Mouse (Mus musculus) WW6 (cell line): Measurements from ENCODE around the gene Prickle4.

Source experiments
- DNase-seq: peaks from one replicate; pipeline ENCODE4 v3.0.0-alpha.2; 2013; ENCODE audit warnings: low read depth, low spot score

The Prickle4 gene

GRCm38 (mm10) chr17:47694503-47695336, at the start of gene Prickle4:
Gene Prickle4 (minus strand): TSS chr17:47694736.
- DNase-seq, result no peak

- no peak for DNase-seq
Measured at GRCm38 (mm10) chr17:47744086-47744485, 49.5 kb upstream of the Prickle4 start.

- no peak for DNase-seq
Measured at GRCm38 (mm10) chr17:47742991-47743734, 48.6 kb upstream of the Prickle4 start.

GRCm38 (mm10) chr17:47740186-47740585, 45.6 kb upstream of the Prickle4 start:
- DNase-seq, result no peak

- DNase-seq, result no peak
Measured at GRCm38 (mm10) chr17:47738879-47739798, 44.6 kb upstream of the Prickle4 start.

GRCm38 (mm10) chr17:47738066-47738878, 43.7 kb upstream of the Prickle4 start:
- DNase-seq, result no peak

- DNase-seq, result no peak
Measured at GRCm38 (mm10) chr17:47737271-47738065, 42.9 kb upstream of the Prickle4 start.

- no peak for DNase-seq
Measured at GRCm38 (mm10) chr17:47736856-47737255, 42.3 kb upstream of the Prickle4 start, which contains the start of gene Tfeb. Gene Tfeb (plus strand): TSS chr17:47737030.

- no peak for DNase-seq
Measured at GRCm38 (mm10) chr17:47735553-47736100, 41.1 kb upstream of the Prickle4 start.

GRCm38 (mm10) chr17:47730633-47731575, 36.4 kb upstream of the Prickle4 start:
- DNase-seq, result no peak

GRCm38 (mm10) chr17:47726566-47726965, 32.0 kb upstream of the Prickle4 start, which contains the start of gene Pgc:
Gene Pgc (plus strand): TSS chr17:47726842.
- no peak for DNase-seq

- DNase-seq, result no peak
Measured at GRCm38 (mm10) chr17:47721183-47721582, 26.6 kb upstream of the Prickle4 start.

- no peak for DNase-seq
Measured at GRCm38 (mm10) chr17:47715037-47715436, 20.5 kb upstream of the Prickle4 start.

GRCm38 (mm10) chr17:47712889-47713571, 18.5 kb upstream of the Prickle4 start:
- DNase-seq, result no peak

- no peak for DNase-seq
Measured at GRCm38 (mm10) chr17:47711883-47712282, 17.3 kb upstream of the Prickle4 start.

- no peak for DNase-seq
Measured at GRCm38 (mm10) chr17:47710036-47710435, 15.5 kb upstream of the Prickle4 start.

- no peak for DNase-seq
Measured at GRCm38 (mm10) chr17:47708972-47709371, 14.4 kb upstream of the Prickle4 start.

GRCm38 (mm10) chr17:47707961-47708360, 13.4 kb upstream of the Prickle4 start:
- no peak for DNase-seq
